Mouse (Mus musculus) left cerebral cortex, postnatal 25 days (tissue): ENCODE measurements around the gene Nudt17. TPM values are rescaled to one million over a fixed set of nuclear protein-coding genes. Genes with fewer than 3 reads are reported as not detected.
"Not testable (repeated sequence)": the region's sequence is repeated elsewhere in the genome, so short reads cannot be mapped to it uniquely, and the experiment has no call there.

Experiments used
- DNase-seq, 2 experiments: peaks; one replicate each; pipeline ENCODE4 v3.0.0; 2022; ENCODE audit warnings: low spot score in 2 of 2, mixed read lengths in 1 of 2
- intact Hi-C: fragments of 180-260 bp; cut with DNase I; formaldehyde crosslinking; loops from one replicate; pipeline ENCODE4 v1.15.1; 2025
- total RNA-seq, 2 experiments: library from RNA; stranded (reverse); gene quantifications; 2 replicates each; pipeline ENCODE4 v1.2.3; 2021

The Nudt17 gene
- total RNA-seq, 2 experiments from 2014 or later, result 7.6 to 10.0 TPM

DNA sequence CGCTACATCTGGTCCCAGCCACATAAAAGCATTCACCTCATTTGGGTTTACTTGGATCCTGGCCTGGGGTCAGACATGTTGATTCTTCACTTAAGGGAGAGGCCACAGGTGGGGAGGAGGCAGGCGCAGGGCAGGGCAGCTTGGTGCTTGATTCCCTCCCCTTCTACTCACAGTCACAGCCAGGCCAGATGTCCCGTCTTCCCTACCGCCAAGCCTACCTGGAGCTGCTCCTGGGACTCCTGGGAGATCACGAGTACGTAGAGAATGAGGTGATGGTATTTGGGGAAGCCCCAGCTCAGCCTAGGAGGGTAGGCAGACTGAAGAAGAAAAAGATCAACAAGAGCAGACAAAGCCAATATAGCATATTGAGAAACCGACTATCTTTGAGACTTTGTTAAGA lies 1.4 kb downstream of the Nudt17 start:
- no peak for DNase-seq
- intact Hi-C loops, result no loop called here

DNA sequence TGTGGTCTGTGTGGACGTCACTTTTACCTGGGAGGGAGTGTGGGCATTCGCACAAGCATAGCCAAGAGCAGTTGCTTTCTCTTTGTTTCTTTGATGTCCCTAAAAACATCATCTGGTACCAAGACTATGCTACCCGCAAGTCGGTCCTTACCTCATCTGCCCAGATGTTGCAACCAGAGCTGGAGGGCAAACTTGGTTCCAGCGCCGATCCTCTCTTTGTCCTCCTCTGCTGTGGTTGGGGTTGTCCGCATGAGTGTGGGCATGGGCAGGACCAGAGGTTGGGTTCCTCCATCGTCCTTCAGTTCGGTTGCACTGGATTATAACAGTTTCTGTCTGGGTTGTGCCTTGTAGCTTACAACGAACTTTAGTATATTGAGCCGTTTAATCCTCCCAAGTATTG lies 2.1 kb downstream of the Nudt17 start:
- intact Hi-C loops, result no loop called here

DNA sequence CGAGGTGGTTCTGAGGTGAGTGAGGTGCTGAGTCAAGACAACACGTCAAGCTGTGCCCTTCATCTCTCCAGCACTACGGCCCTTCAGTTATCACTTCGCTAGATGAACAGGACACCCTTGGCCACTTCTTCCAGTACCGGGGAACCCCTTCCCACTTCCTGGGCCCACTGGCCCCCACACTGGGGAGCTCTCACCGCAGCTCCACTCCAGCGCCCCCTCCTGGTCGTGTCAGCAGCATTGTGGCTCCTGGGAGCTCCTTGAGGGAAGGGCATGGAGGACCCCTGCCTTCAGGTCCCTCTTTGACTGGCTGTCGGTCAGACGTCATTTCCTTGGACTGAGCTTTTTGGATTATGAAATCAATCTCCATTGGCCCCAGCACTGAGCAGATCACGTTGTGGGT lies 3.6 kb downstream of the Nudt17 start:
- no peak for DNase-seq
- intact Hi-C loops, result no loop called here

More for the DNA sequence above, 2.1 kb downstream of the Nudt17 start:
- no peak for DNase-seq

DNA sequence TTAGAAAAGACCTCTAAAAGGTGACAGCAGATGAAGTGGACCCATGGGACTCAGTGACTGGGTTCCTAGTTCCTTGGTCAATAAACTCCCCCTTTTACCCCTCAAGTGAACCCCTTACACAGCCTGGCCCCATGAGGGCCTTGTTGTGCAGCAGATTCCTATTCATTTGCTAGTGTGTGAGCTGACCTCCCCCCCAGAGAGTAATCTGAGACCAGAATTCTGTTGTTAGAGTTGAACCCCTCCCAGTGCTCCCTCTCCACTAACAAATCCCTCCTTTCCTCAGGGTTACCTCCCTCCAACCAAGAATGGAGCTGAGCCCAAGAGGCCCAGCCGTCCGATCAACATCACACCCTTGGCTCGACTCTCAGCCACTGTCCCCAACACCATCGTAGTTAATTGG lies 7.4 kb downstream of the Nudt17 start:
- intact Hi-C loops, result no loop called here
- DNase-seq, result no peak

DNA sequence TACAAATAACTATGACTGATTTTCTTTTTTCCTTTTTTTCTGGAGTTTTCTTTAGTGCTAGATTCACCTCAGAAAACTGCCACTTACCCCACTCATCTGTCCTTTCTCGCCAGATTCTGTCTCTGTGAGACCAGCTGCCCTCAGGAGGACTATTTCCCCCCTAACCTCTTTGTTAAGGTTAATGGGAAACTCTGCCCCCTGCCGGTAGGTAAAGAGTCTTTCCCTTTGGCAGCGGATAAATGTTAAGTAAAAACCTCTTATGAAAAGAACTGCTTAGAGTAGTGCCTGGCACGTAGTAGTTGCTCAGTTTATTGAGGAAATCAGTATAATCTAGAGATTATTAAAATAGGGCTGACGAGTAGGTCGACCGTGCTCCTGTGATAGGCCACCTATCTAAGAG lies 8.0 kb downstream of the Nudt17 start:
- intact Hi-C loops, result no loop called here

DNA sequence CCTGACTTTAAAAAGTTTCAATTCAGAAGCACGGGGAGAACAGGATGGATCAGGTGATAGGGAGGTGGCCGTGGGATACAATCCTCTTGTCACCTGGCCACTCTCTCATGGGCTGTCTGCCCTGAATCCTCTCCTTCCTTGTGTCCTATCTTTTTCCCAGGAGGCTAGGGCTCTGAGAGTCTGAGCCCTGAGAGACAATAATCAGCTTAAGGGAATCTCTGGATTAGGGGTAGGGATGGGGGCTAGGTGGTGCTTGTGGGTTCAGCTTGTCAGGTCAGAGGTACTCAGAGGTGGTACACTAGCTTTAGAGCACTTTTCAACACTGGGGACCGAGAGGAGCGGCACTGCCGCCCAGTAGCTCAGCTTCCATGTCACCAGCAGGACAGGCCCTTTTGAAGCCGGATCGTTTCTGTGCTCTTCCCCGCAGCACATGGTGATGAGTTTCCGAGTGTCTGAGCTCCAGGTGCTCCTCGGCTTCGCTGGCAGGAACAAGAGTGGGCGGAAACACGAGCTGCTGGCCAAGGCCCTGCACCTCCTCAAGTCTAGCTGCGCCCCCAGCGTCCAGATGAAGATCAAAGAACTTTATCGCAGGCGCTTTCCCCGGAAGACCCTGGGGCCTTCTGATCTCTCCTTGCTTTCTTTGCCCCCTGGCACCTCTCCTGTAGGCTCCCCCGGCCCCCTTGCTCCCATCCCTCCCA lies 9.2 kb downstream of the Nudt17 start:
- DNase-seq, result peak in 1 of 2 experiments; percentile 48

More for the DNA sequence above, 8.0 kb downstream of the Nudt17 start:
- no peak for DNase-seq

DNA sequence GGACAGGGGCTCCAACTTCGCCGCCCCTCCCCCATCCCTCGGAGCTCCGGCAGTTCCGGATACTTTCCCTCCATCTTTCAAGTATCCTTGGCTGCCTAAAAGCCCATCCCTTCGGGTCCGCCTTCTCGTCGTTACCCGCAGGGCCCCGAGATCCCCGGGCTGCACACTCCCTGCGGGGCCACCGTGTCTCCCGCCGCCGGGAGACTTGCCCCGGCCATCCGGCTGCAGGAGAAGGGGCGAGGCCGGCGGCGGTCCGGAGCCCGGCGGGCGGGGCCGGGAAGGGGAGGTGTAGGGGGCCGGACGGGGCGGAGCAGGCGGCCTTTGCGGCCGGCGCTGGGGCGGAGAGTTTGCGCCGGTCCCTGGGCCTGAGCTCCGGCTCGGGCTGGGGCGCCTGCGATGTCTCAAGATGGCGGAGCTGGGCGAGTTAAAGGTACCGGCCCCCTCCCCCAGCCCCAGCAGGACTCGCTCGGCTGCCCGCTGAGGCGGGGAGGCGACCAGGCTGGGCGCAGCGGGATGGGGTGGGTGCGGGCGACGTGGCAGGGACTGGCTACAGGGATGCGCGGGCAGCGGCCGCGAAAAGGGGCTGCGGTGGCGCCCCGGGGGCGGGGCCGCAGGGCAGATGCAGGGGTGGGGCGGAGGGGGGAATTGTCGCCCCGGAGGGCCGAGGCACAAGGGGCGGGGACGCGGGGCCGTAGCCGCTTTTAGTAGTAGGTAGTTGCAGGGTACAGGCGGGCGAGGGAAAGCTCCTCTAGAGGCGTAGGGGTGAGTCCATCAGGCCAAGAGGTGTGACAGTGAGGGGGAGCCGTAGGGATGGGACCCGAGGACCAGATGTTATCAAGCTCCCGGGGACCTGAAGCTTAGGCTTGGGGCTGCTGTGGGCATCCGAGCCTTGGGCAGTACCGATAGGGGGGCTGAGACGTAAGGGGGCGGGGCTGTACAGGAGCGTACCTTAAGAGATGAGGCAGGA lies 11.3 kb downstream of the Nudt17 start:
- peak; percentile 77 to 82 for DNase-seq
- intact Hi-C loops, result no loop called here

More for the DNA sequence above, 9.2 kb downstream of the Nudt17 start:
- intact Hi-C loops, result no loop called here

DNA sequence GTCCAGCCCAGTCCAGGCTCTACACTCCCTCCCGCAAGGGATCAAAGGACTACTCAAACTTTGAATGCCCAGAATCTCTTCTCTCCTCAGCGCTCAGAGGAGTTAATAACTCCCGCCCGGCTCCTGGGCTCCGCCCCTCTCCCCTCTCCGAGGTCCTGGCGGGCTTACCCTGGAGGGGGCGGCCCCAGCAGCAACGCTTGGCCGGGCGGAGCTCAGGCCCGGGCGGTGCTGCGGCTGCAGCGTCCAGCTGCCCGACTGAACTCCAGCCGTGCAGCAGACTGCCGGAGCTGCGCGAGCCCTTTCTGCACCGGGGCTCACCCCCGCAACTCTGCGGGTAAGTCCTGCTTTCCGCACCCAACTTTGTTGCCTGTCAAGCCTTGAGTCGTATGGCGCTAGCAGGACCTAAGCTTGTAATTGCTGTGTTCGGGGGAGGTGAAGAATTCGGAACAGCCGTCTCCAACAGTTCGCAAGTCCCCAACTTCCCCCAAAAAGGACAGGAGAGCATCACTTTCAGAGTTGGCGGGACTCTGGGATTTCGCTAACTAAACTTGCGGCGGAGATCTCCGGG lies 12.1 kb downstream of the Nudt17 start, which contains the start of gene Pias3:
Pias3 (plus strand) TSS at position 187 of the 568 bp plus-strand sequence.
- peak; percentile 46 to 62 for DNase-seq

DNA sequence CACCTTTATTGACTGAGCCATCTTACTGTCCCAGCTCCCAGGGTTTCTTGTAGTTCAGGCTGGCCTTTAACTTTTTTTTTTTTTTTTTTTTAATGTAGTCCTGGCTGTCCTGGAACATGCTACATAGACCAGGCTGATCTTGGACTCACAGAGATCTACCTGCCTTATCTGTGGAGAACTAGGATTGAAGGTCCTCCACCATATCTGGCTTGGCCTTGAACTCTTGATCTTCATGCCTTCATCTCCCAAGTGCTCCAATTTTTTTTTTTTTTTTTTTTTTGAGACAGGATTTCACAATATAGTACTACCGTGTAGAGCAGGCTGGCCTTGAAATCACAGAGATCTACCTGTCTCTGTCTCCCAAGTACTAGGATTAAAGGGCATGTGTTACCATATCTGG lies 14.8 kb downstream of the Nudt17 start:
- DNase-seq, result no peak
- intact Hi-C loops, result no loop called here

More for the DNA sequence above, 12.1 kb downstream of the Nudt17 start, which contains the start of gene Pias3:
- intact Hi-C loops, result no loop called here

DNA sequence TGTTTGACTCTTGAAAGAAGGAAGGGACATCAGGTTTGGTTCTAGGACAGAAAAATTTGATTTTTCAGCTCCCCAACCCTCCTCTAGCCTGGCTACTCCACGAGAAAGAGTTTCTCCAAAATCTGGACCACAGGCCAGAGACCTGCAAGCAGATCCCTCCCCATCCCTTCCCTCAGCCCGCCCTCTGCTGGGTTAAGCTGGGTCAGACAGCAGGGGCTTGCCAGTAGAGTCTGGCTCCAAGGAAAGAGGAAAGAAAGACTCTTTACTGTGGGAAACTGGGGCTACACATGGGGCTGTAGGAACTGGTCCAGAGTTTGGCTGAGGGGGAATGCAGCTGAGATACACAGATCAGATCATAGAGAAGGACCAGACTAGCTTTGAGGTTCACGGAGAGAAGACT lies 15.9 kb downstream of the Nudt17 start:
- no peak for DNase-seq
- intact Hi-C loops, result no loop called here

DNA sequence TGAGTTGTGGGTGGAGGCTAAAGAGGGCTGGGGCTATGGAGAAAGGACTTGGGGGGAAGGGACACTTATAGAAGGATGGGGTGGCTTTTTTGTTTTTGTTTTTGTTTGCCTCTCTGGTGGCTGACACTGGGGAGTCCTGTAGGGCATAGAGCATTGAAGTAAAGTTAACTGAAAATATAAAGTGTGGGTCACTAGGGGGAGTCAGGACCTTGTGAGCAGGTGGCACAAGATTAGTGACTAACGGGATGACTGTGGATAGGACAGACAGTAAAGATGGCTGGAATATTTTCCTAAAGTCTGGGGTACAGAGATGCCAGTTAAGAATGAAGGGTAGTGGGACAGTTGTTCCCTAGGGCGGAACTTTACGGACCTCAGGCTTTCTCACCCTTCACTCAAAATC lies 18.1 kb downstream of the Nudt17 start:
- intact Hi-C loops, result no loop called here
- no peak for DNase-seq

DNA sequence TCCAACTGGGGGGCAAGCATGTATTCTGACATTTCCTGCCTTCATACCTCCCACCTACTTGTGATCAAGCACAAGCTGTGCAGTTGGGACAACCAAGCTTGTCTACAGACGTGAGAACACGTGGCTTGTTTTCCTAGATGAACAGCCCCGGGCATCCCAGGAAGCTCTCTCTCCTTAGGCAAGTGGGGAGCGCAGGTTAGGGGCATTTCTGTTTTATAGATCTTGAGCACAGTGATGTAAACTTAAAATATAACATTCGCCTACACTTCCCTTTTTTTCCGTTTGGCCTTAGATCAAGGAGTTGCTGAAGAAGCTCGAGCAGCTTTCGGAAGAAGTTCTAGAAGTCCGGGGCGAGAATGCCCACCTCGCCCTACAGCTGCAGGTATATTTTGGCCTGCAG lies 19.5 kb downstream of the Nudt17 start:
- no peak for DNase-seq
- intact Hi-C loops, result no loop called here

DNA sequence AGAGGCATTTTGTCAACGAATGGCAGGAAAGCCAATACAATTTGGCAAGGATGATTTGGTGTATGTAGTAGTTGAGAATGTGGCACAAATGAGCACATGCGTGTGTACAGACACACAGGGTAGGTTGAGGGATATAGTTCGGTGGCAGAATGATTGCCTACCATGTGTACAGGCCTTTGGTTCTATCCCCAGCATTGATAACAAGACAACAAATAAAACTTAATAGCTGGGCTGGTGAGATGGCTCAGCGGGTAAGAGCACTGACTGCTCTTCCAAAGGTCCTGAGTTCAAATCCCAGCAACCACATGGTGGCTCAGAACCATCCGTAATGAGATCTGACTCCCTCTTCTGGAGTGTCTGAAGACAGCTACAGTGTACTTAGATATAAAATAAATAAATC lies 22.3 kb downstream of the Nudt17 start:
- intact Hi-C loops, DNase-seq: not testable (repeated sequence)

DNA sequence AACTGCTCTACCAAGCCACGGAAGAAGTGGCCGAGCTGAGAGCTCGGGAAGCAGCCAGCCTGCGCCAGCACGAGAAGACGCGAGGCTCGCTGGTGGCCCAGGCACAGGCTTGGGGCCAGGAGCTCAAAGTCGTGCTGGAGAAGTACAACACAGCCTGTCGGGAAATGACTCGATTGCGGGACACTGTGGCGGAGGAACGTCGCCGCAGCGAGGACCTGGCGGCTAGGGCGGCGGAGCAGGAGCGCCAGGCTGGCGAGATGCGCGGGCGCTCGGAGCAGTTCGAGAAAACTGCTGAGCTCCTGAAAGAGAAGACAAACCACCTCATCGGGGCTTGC lies 23.6 kb downstream of the Nudt17 start:
- DNase-seq, result no peak
- intact Hi-C loops, result no loop called here

DNA sequence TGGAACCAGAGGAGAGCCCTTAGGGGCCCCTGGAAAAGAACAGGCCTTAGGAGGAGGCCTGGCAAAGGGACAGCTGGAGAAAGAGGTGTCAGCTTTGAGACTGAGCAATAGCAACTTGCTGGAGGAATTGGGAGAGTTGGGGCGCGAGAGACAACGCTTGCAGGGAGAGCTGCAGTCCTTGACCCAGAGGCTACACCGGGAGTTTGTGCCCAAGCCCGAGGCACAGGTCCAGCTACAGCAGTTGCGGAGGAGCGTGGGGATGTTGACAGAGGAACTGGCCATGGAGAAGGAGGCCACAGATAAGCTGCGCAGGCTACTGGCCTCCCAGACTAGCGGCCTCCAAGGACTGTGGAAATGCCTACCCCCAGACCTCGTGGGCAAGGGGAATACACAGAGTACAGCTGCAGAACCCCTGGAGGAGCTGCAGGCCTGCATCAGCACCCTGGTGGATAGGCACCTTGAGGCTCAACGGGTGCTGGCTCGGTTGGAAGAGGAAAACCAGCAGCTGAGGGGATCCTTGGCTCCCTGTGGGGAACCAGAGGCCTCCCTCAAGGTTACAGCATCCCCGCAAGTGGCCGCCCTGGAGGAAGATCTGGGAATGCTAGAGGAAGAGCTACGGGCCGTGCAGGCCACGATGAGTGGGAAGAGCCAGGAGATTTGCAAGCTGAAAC lies 24.1 kb downstream of the Nudt17 start:
- no peak for DNase-seq
- intact Hi-C loops, result no loop called here

DNA sequence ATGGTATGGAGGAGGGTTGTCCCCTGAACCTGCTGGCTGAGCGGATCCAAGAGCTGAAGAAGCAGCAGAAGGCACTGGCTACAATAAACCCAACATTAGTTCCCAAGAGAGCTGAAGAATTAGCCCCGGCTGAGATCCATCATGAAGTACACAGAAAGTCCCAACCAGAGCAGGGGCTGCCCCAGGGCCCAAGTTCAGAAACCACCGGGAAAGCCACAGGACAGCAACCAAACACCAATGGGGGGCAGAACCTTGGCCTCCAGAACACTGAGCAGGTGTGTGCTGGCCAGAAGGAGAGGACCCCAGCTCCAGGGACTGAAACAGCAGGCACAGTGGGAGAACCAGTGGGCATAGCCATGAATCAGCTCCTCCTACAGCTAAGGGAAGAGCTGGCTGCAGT lies 24.9 kb downstream of the Nudt17 start:
- DNase-seq, result no peak
- intact Hi-C loops, result no loop called here

DNA sequence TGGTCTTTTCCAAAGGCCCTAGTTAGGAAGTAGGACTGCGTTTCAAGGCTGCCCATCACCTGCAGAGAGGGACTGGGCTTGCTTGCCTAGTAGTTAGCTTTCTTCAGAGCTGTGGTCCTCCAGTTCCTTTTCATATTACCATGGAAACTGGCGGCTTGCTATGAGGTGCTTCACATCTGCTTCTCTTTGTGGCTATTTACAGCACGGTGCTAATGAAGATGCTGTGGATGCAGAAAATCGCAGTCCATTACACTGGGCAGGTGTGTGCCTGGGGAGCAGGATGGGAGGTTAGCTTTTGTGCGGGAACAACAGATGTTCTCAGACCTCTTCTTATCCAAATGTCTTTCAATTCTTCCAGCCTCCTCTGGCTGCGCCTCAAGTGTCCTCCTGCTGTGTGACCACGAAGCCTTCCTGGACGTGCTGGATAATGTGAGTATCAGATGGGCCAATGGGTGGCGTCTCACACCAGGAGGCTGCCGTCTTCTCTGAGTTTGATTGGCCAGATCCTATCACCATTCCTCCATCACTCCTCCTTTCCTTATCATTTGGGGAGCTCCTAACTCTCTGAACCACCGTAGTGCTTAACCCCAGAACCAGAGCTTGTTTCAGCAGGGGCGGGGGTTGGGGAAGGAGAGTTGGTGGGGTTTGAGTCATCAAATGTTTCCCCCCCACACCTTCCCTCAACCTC lies 27.9 kb downstream of the Nudt17 start:
- intact Hi-C loops, result no loop called here
- DNase-seq, result no peak

DNA sequence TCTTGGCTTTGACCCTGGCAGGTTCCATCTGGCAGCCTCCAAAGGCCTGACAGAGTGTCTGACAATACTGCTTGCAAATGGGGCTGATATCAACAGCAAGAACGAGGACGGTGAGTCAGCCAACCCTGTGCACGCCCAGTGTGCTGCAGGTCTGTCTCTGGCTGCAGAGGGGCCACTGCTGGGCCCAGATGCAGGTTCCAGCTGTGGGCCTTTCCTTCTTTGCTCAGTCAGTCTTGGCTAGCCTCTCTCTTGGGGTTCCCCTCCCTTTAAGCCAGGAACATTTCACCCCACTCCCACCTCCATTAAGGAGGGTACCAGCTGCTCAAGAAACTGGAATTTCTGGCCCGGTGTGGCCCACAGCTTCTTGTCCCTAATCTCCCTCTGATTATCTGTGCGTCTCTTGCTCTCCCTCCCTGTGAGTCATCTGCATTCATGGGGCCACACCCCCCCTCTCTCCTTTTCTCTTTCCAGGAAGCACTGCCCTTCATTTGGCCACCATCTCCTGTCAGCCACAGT lies 29.1 kb downstream of the Nudt17 start:
- no peak for DNase-seq
- intact Hi-C loops, result no loop called here

DNA sequence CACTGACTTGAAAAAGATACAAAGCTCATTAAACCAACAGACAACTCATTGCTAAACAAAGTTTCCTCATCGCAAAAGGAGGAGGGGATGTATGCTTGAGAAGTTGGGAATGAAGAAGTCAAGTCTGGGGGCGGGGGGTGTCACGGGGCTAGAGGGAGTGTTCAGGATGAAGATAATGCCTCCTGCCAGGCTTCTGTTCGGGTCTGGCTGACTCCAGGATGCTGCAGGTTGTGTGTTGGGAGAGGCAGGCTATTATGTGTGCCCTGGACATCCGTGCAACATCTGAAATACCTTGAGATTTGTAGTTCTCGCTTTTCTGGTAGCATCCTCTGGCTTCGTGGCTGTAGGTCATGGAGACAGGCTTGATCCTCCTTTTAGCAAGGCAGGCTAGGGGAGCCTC lies 29.9 kb downstream of the Nudt17 start:
- intact Hi-C loops, result no loop called here
- DNase-seq, result no peak
